Mouse (Mus musculus) left cerebral cortex, adult 18-20 months (tissue): ENCODE data around the gene Itga2b. TPM values are rescaled to one million over a fixed set of nuclear protein-coding genes. Genes with fewer than 3 reads are reported as not detected.

Experiments
- DNase-seq, 2 experiments: peaks; one replicate each; pipeline ENCODE4 v3.0.0; 2021 to 2022; ENCODE audit warnings: low spot score in 2 of 2, mixed read lengths in 1 of 2
- total RNA-seq, 2 experiments: library from RNA; stranded (reverse); gene quantifications; 2 replicates each; pipeline ENCODE4 v1.2.3; 2021

Itga2b gene
- total RNA-seq, 2 experiments from 2014 or later = 3.3 to 3.9 TPM

- no peak for DNase-seq
Observed at GRCm38 (mm10) chr11:102460541-102460940, 9.4 kb downstream of the Itga2b start.

- DNase-seq = no peak
Observed at GRCm38 (mm10) chr11:102455740-102456396, 14.1 kb downstream of the Itga2b start.

DNA sequence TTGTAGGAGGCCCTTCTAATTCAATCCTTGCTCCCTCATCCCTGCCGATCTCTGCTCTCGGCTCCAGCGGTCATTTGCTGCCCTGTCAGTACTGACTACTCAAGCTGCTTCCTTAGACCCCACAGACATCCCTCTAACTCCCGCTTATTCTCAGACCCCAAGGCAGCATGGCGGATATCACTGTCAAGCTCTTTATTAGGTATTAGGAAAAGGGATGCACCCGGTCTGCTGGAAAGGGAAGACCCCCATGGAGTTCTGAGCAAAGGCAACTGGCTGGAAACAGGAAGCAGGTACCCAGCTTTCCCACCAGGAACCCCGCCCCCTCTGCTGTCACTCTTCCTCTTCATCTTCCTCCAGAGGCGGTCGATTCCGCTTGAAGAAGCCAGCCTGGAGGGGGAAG is 16.8 kb downstream of the Itga2b start:
- no peak for DNase-seq

GRCm38 (mm10) chr11:102449043-102450008 is 20.6 kb downstream of the Itga2b start:
- DNase-seq = no peak

DNA sequence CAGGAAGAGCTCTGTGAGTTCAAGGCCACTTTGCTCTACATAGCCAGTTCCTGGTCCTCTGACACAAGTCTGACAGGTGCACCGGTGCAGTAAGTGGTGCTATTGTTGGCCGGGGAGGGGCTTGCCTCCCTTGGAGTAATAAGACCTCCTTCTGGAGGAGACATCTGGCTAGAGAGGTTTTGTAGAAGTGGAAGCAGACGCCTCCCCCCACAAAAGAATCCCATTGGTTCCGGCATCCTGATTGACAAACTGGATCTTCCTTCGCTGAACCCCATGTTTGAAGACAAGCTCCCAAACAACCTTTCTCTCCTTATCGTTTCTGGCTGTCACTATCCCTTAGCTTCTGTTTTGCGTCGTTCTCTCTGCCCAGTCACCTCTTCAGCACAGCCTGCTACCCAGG is 21.6 kb downstream of the Itga2b start:
- DNase-seq = no peak

DNA sequence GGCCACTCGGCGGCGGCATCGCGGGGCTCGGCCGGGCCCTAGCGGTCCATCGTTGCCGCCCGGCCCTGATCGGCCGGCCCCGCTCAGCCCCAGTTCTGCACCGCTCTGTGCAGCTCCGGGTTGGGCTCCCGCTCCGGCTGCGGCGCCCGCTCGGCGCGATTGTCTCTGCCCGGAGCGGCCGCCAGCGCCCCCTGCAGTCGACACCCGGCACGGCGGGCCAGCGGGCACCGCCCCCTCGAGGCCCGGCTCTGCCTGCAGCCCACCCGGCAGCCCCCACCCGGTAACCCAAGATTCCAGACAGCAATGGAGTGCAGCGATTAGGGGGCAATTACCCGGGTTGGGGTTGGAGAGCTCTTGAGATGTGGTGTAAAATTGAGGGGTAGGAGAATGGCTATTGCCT is 22.4 kb downstream of the Itga2b start, which contains the start of gene Fam171a2:
TSS of gene Fam171a2 (minus strand) at position 186 of the 400 bp plus-strand sequence.
- peak; percentile 77 to 80 for DNase-seq

GRCm38 (mm10) chr11:102446581-102447461 is 23.1 kb downstream of the Itga2b start:
- DNase-seq = peak in 1 of 2 experiments; percentile 23

- peak in 1 of 2 experiments; percentile 24 for DNase-seq
Observed at GRCm38 (mm10) chr11:102445891-102446361, 24.0 kb downstream of the Itga2b start.

DNA sequence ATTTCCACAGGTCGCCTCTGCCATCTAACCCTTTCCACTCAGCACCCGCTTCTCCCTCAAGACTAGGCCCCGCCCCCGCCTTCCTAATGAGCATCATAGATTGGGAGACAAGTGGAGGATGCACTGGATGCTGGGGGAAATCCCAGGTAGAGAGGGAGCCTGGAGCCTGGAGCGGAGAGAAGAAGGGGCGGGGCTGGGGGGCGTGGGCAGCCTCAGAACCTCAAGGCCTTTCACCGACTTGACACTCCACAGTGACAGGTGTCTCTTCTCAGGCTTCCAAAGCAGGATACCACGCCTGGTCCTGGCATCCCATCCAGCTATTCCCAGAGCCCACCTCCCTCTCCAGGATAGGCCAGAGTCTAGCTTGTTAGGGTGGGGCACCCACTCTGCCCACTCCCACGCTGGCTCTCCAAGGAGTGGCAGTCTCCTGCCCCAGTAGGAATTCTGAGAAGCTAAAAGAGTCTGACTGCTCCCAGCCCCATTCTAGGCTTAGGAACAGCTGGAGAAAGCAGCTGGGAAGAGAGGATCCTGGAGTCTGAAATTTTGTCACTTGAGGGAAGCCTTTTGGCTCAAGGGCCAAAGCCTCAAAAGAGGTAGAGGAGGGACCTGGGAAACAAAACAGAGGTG is 24.5 kb downstream of the Itga2b start:
- peak in 1 of 2 experiments; percentile 40 for DNase-seq

- no peak for DNase-seq
Observed at GRCm38 (mm10) chr11:102444781-102445180, 25.1 kb downstream of the Itga2b start.

GRCm38 (mm10) chr11:102444321-102444720 is 25.6 kb downstream of the Itga2b start:
- no peak for DNase-seq

DNA sequence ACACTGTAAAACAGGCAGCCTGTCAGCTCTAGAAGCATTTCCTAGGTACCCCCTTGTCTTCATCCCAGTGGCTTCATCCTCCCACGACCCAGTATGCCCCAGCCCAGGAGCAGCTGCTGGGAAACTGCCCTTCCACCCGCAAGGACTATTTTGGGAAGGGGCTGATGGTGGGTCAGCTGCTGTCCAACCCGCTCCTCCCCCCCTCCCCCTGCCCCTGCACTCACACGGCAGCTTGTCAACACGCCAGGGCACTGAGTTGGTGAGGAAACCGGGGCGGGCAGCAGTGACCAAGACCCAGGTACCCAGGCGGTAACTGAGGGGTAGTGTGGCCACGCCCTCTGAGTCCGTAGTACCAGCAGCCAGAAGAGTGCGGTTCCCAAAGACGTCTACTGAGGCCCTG is 26.2 kb downstream of the Itga2b start:
- DNase-seq = no peak

DNA sequence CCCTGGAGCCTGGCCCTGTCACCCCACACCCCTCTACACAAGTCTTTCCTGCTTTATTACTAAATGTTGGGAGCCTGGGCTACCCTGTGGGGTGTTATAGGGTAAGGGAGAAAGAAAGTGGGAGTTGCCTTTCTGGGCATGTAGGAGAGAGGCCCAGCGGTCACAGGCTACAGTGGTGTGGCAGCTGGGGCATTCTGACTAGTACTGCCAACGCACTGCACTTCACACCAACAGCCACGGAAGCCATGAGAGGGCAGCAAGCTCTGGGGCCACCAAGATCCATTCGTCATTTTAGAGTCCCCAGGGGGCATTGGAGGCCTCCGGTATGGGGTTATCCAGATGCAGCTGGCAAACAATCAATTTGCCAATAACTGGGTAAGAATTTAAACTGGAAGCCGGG is 27.8 kb downstream of the Itga2b start:
- DNase-seq = no peak

DNA sequence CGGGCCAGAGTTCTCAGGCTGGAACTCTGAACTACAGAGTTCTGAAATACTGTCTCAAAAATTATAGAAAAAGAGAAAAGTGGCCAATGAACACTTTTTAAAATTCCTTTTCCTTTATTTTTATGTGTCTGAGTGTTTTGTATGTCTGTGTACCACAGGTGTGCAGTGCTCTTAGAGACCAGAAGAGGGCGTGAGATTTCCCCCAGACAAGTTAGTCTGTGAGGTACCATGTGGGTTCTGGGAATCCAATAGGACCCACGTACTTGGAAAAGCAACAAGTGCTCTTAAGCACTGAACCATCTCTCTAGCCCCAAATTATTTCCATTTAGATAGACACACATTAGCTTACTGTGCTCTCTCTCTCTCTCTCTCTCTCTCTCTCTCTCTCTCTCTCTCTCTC is 28.5 kb downstream of the Itga2b start:
- DNase-seq = no peak

DNA sequence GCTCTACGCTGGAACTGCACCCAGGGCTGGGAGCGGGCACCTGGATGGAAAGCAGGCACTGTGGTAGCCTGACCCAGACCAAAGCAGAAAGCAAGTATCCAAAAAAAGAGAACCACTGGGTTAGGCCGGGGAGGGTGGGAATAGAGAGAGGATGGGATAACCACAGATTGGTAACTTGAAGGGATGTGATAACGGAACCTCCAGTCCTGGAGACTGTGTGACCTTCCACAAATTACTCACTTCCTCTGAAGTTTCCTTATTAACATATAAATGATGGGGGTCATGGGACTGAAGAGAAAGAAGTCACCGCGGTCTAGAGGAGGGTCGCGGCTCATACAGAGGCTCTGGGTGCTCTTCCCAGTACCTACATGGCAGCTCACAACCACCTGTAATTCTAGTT is 29.7 kb downstream of the Itga2b start:
- no peak for DNase-seq

- DNase-seq = no peak
Observed at GRCm38 (mm10) chr11:102439093-102440082, 30.5 kb downstream of the Itga2b start.

DNA sequence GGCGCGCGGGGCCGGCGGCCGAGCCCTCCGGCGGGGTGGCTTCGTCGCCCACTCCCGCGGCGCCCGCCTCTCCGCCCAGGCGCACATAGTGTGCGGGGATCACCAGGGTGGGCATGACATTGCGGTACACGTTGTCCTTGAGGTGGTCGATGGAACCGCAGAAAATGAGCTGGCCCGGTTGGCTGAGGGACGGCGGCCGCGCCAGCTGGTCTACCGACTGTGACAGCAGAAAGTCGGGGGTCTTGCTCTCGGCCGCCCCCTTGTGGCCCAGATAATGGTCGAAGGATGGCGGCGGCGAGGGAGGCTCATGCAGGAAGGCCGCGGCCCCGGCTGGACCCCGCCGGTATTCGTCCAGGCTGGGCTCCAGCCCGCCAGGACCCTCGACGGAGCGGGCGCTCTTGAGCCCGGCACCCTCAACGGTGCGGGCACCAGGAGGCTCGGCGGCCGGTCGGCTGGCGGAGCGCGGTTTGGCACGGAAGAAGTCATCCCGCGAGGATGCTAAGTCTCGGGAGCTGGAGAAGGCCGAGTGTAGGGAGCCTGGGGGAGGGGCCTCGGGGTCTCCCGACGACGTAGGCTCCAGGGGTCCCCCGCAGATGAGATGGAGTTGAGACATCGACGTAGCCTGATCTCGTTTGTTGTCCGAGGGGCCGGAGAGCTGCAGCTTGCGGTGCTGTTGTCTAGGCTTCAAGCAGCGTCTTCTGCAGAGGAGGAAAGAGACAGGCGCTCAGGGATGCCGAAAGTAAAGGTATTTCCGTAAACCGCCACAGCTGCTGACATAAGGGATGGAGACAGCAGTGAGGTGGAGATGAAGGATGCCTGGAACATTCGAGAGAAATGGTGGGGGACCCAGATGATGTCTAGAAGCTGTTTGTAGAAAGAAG is 31.5 kb downstream of the Itga2b start:
- DNase-seq = peak; percentile 80 to 83
